Mouse (Mus musculus): ENCODE measurements around the gene Setd1a. TPM values are rescaled to one million over a fixed set of nuclear protein-coding genes. Genes with fewer than 3 reads are reported as not detected.
"Not testable (repeated sequence)": the region's sequence is repeated elsewhere in the genome, so short reads cannot be mapped to it uniquely, and the experiment has no call there.

The Setd1a gene
- total and polyA plus RNA-seq, 3 experiments = 9.2 to 55.9 TPM; not detected in 1

DNA sequence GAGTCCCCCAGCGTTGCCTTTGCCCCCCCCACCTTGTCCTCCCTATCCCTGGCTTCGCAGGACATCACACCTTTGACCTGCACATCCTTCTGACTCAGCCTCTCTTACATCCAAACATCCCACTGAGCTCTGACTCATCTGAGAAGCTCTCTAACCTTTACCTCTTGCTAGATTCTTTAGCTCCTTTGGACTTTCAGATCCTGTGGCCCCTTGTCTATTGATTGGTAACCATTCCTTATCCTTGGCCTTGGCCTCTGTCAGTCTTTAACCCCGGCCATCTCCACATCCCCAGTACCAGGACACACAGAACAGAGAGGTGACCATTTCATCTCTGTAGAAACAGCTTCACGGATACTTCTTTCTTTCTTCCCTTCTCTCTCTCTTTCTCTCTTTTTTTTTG, 46.3 kb upstream of the Setd1a start:
- Histone ChIP-seq H3K36me3 (ENCODE audit: control insufficient read depth in 1 of 2, insufficient read depth in 2 of 2, low read length in 2 of 2) (no peaks in the 10 kb centered on the region), H3K4me1 (ENCODE audit: control insufficient read depth in 1 of 2, insufficient read depth in 2 of 2, low read length in 2 of 2) (no peaks in the 10 kb centered on the region), H3K27ac (ENCODE audit: control insufficient read depth, low read depth, low read length) (no peak overlapping the region), H3K9me3 (replicated peaks; ENCODE audit: insufficient read depth, low read length) (no peaks in the 10 kb centered on the region), H3K27me3 (ENCODE audit: control insufficient read depth in 1 of 2, insufficient read depth in 2 of 2, low read length in 2 of 2) (no peaks in the 10 kb centered on the region), H3K9ac (ENCODE audit: control insufficient read depth, low read depth, low read length, poor library complexity, severe bottlenecking) (no peak overlapping the region), H3K4me3 (ENCODE audit: control insufficient read depth in 1 of 2, insufficient read depth in 1 of 2, low read depth in 2 of 2, low read length in 2 of 2) (no peak overlapping the region), H3K79me2 (ENCODE audit: control insufficient read depth, insufficient read depth, low read length, poor library complexity) (no peaks in the 10 kb centered on the region)
- no peak for DNase-seq (ENCODE audit: low read depth, low spot score)
- TF ChIP-seq ZNF384 (IDR thresholded peaks at IDR 0.05; ENCODE audit: low read depth, low read length) (no peak), ZKSCAN1 (IDR thresholded peaks at IDR 0.05; ENCODE audit: low read depth, low read length) (no peak), TAL1 (IDR thresholded peaks at IDR 0.05; ENCODE audit: low read length) (no peak), MAZ (IDR thresholded peaks at IDR 0.05; ENCODE audit: low read depth, low read length) (no peak), KAT2A (conservative IDR thresholded peaks at IDR 0.05; ENCODE audit: low read depth, low read length) (no peak), MAX (IDR thresholded peaks at IDR 0.05; ENCODE audit: low read length) (no peak), USF2 (IDR thresholded peaks at IDR 0.05; ENCODE audit: borderline replicate concordance in 1 of 2, insufficient read depth in 1 of 2, low read depth in 1 of 2, low read length in 2 of 2) (no peak), RAD21 (IDR thresholded peaks at IDR 0.05; ENCODE audit: low read depth, low read length) (no peak), GATA1 (IDR thresholded peaks at IDR 0.05; ENCODE audit: low read depth, low read length) (no peak), GABPA (IDR thresholded peaks at IDR 0.05; ENCODE audit: low read depth, low read length) (no peak), RCOR1 (IDR thresholded peaks at IDR 0.05; ENCODE audit: low read depth, low read length) (no peak), CHD2 (IDR thresholded peaks at IDR 0.05; ENCODE audit: low read length) (no peak), TCF12 (IDR thresholded peaks at IDR 0.05; ENCODE audit: low read depth, low read length) (no peak), POLR2AphosphoS2 (IDR thresholded peaks at IDR 0.05; ENCODE audit: low read length) (no peak)

DNA sequence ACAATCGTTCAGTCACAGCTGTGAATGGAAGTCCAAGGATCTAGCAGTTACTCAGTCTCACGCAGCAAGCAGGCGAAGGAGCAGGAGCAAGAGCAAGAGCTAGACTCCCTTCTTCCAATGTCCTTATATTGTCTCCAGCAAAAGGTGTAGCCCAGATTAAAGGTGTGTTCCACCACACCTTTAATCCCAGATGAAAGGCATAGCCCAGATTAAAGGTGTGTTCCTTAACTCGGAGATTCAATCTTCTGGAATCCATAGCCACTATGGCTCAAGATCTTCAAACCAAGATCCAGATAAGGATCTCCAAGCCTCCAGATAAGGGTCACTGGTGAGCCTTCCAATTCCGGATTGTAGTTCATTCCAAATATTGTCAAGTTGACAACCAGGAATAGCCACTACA, 44.4 kb upstream of the Setd1a start, which contains the start of gene Ctf2:
Ctf2 (minus strand) TSS at position 101 of the 400 bp plus-strand sequence.
- H3K27me3 ChIP-seq (ENCODE audit: control insufficient read depth in 1 of 2, insufficient read depth in 2 of 2, low read length in 2 of 2); H3K9ac ChIP-seq (ENCODE audit: control insufficient read depth, low read depth, low read length, poor library complexity, severe bottlenecking); H3K27ac ChIP-seq (ENCODE audit: control insufficient read depth, low read depth, low read length); DNase-seq (ENCODE audit: low read depth, low spot score); H3K79me2 ChIP-seq (ENCODE audit: control insufficient read depth, insufficient read depth, low read length, poor library complexity); H3K4me1 ChIP-seq (ENCODE audit: control insufficient read depth in 1 of 2, insufficient read depth in 2 of 2, low read length in 2 of 2); H3K4me3 ChIP-seq (ENCODE audit: control insufficient read depth in 1 of 2, insufficient read depth in 1 of 2, low read depth in 2 of 2, low read length in 2 of 2); H3K9me3 ChIP-seq (replicated peaks; ENCODE audit: insufficient read depth, low read length); H3K36me3 ChIP-seq (ENCODE audit: control insufficient read depth in 1 of 2, insufficient read depth in 2 of 2, low read length in 2 of 2): not testable (repeated sequence)

DNA sequence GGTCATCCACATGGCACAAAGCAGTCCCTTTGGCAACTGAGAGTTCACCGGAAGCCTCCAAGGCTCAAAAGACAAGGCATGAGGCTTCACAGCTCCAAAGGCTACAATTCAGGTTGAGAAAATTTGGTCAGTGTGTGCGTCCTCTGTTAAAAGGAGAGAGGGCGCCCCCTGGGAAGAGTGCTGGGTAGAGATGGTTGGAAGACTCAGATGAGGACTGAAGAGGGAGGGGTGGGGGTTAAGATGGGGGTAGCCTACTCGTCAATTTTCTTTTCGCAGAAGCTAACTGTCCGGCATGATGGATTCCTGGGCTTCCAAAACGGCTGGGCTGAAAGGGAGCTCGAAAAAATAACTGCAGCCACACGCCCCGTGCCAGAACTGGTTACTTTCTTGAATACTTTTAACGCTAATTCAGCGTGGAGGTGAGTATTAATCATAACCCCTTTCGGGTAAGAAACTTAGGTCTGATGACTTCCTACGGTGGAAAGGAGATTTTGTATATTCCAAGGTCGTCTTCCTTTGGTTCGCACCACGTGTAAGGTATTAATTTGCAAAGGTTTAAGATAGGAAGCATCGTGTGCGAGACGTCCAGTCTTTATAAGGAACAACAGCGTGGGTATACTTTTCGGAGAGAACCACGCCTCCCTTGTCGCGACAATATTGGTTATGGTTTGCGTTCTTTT, 32.0 kb upstream of the Setd1a start, which contains the start of gene Fbxl19:
Fbxl19 (plus strand) TSS at position 178 of the 680 bp plus-strand sequence.
- H3K79me2 ChIP-seq (ENCODE audit: control insufficient read depth, insufficient read depth, low read length, poor library complexity) = peaks cover 2% of the 10 kb centered on the region; the same call in 1 of the 2 replicates
- peaks cover 0 to 8% of the 10 kb centered on the region in 2 experiments; a peak in 1 of 4 replicates for H3K4me1 ChIP-seq (ENCODE audit: control insufficient read depth in 1 of 2, insufficient read depth in 2 of 2, low read length in 2 of 2)
- TF ChIP-seq POLR2A (IDR thresholded peaks at IDR 0.05; ENCODE audit: control insufficient read depth in 1 of 2, insufficient read depth in 1 of 2, low read depth in 1 of 2, low read length in 2 of 2, poor library complexity in 1 of 2) = no peak; a peak in 1 of 4 replicates
- no peak for TF ChIP-seq RCOR1 (IDR thresholded peaks at IDR 0.05; ENCODE audit: low read depth, low read length)
- TF ChIP-seq HCFC1 (IDR thresholded peaks at IDR 0.05; ENCODE audit: low read depth, low read length) = peak; percentile 53; the same call in 1 of the 2 replicates
- TF ChIP-seq MAZ (IDR thresholded peaks at IDR 0.05; ENCODE audit: low read depth, low read length) = peak; percentile 90
- peak; percentile 69 for TF ChIP-seq SMC3 (IDR thresholded peaks at IDR 0.05; ENCODE audit: low read depth, low read length)
- TF ChIP-seq SIN3A (IDR thresholded peaks at IDR 0.05; ENCODE audit: low read length) = 0 out of 2 replicates have a peak, but pooled peaks have one; percentile 22
- peak; percentile 61 to 73 (median 73) for TF ChIP-seq CTCF (IDR thresholded peaks at IDR 0.05 in 2 of 3, conservative IDR thresholded peaks at IDR 0.05 in 1 of 3; ENCODE audit: control insufficient read depth in 1 of 3, insufficient read depth in 1 of 3, low read depth in 2 of 3, low read length in 3 of 3, poor library complexity in 1 of 3, severe bottlenecking in 1 of 3)
- TF ChIP-seq EP300 (IDR thresholded peaks at IDR 0.05; ENCODE audit: low read depth in 1 of 2, low read length in 2 of 2) = no peak
- peak; percentile 53 for TF ChIP-seq RAD21 (IDR thresholded peaks at IDR 0.05; ENCODE audit: low read depth, low read length)
- peak; percentile 90 for DNase-seq (ENCODE audit: low read depth, low spot score)
- peaks cover 0 to 6% of the 10 kb centered on the region in 2 experiments; a peak in 1 of 4 replicates for H3K36me3 ChIP-seq (ENCODE audit: control insufficient read depth in 1 of 2, insufficient read depth in 2 of 2, low read length in 2 of 2)
- H3K27me3 ChIP-seq (ENCODE audit: control insufficient read depth in 1 of 2, insufficient read depth in 2 of 2, low read length in 2 of 2) = no peaks in the 10 kb centered on the region
- H3K9me3 ChIP-seq (replicated peaks; ENCODE audit: insufficient read depth, low read length) = no peaks in the 10 kb centered on the region
- peak within 1 kb of the TSS; percentile 72 for H3K9ac ChIP-seq (ENCODE audit: control insufficient read depth, low read depth, low read length, poor library complexity, severe bottlenecking)
- peak within 1 kb of the TSS; percentile 72 for H3K27ac ChIP-seq (ENCODE audit: control insufficient read depth, low read depth, low read length)
- peak within 1 kb of the TSS; percentile 70 to 72 for H3K4me3 ChIP-seq (ENCODE audit: control insufficient read depth in 1 of 2, insufficient read depth in 1 of 2, low read depth in 2 of 2, low read length in 2 of 2)
